Mouse (Mus musculus): ENCODE data around the gene Grip1.

GRCm38 (mm10) chr10:120077850-120078249, 624.2 kb downstream of the Grip1 start:
- no peak for TF ChIP-seq CTCF (IDR thresholded peaks at IDR 0.05; ENCODE audit: borderline replicate concordance, insufficient read depth, low read length)
- no peak for TF ChIP-seq POLR2A (IDR thresholded peaks at IDR 0.05; ENCODE audit: low read depth, low read length)
